Mouse (Mus musculus) myocyte (in vitro differentiated cells): ENCODE measurements around the gene Olfr815.

ENCODE experiments used
- POLR2A ChIP-seq: IDR thresholded peaks from one replicate; pipeline ENCODE4 v1.6.1; 2011; ENCODE audit warnings: low read depth, mild to moderate bottlenecking, control low read depth, moderate library complexity; ENCODE audit not compliant: insufficient read length
- POLR2AphosphoS2 ChIP-seq: IDR thresholded peaks from one replicate; pipeline ENCODE4 v1.6.1; 2011; ENCODE audit warnings: low read depth, control low read depth; ENCODE audit not compliant: insufficient read length

DNA sequence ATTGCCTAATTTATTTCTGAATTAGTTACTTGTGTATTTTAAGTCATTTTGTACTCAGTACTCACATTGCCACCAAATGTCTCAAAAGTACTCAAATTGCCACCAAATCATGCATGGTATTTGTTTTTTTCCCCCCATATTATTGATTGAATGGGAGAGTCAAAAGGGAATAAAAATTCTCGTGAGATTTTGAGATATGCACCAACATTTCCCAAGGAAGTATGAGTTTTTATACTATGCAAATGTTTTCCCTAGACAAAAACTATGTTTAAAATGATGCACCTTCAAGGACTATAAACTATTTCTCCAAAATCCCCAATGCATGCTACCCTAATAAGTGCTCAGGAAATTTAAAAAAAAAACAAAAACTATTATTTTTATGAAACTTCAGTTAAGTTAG, 9.8 kb upstream of the Olfr815 start, which contains the start of gene Olfr816:
- TF ChIP-seq POLR2A (no peak), POLR2AphosphoS2 (no peak)
